Mouse (Mus musculus): Measurements from ENCODE around the gene Hoxc10. TPM values are rescaled to one million over a fixed set of nuclear protein-coding genes. Genes with fewer than 3 reads are reported as not detected.

Gene Hoxc10
- polyA plus RNA-seq, 1 experiment from 2014 or later: not detected

- no peak for ATAC-seq (ENCODE audit: low FRiP score)
- H3K4me3 ChIP-seq (ENCODE audit: low read depth, low read length): no peak within 1 kb of the TSS
- H3K9ac ChIP-seq (ENCODE audit: low read length): no peak within 1 kb of the TSS
- H3K36me3 ChIP-seq (ENCODE audit: control insufficient read depth, insufficient read depth, low read length): no peaks in the 10 kb centered on the region
- peaks cover 98% of the 10 kb centered on the region for H3K27me3 ChIP-seq (ENCODE audit: control insufficient read depth, insufficient read depth, low read length)
- no peak within 1 kb of the TSS for H3K4me2 ChIP-seq
- H3K27ac ChIP-seq (ENCODE audit: low read depth, low read length): no peak within 1 kb of the TSS
- WGBS: under 1% methylated on average over 56 of the region's 57 CpGs
- H3K4me1 ChIP-seq (ENCODE audit: control insufficient read depth, insufficient read depth, low read length): no peaks in the 10 kb centered on the region
- H3K9me3 ChIP-seq (ENCODE audit: control insufficient read depth, low read length): no peaks in the 10 kb centered on the region
- peak; percentile 96 for DNase-seq (ENCODE audit: low spot score, missing footprints)
Observed at GRCm38 (mm10) chr15:102954192-102955006, 12.2 kb upstream of the Hoxc10 start, which contains the start of gene Hoxc11. Gene Hoxc11, plus strand, starts transcription at chr15:102954427.

GRCm38 (mm10) chr15:102955007-102955382 is 11.6 kb upstream of the Hoxc10 start:
- Histone ChIP-seq H3K4me1 (ENCODE audit: control insufficient read depth, insufficient read depth, low read length) (no peaks in the 10 kb centered on the region), H3K27me3 (ENCODE audit: control insufficient read depth, insufficient read depth, low read length) (peaks cover 98% of the 10 kb centered on the region), H3K9ac (ENCODE audit: low read length) (no peak overlapping the region), H3K4me2 (no peak overlapping the region), H3K9me3 (ENCODE audit: control insufficient read depth, low read length) (no peaks in the 10 kb centered on the region), H3K36me3 (ENCODE audit: control insufficient read depth, insufficient read depth, low read length) (no peaks in the 10 kb centered on the region), H3K27ac (ENCODE audit: low read depth, low read length) (no peak overlapping the region), H3K4me3 (ENCODE audit: low read depth, low read length) (no peak overlapping the region)
- DNase-seq (ENCODE audit: low spot score, missing footprints) (no peak), ATAC-seq (ENCODE audit: low FRiP score) (no peak)
- under 1% methylated on average over 28 of the region's 28 CpGs for WGBS

GRCm38 (mm10) chr15:102955833-102956640 is 10.6 kb upstream of the Hoxc10 start:
- H3K27me3 ChIP-seq (ENCODE audit: control insufficient read depth, insufficient read depth, low read length): peaks cover 98% of the 10 kb centered on the region
- H3K4me1 ChIP-seq (ENCODE audit: control insufficient read depth, insufficient read depth, low read length): no peaks in the 10 kb centered on the region
- DNase-seq (ENCODE audit: low spot score, missing footprints) (peak; percentile 98), ATAC-seq (ENCODE audit: low FRiP score) (0 out of 2 replicates have a peak, but pooled peaks have one; percentile 40)
- no peak overlapping the region for H3K4me3 ChIP-seq (ENCODE audit: low read depth, low read length)
- H3K27ac ChIP-seq (ENCODE audit: low read depth, low read length): no peak overlapping the region
- under 1% methylated on average over 39 of the region's 40 CpGs for WGBS
- no peak overlapping the region for H3K4me2 ChIP-seq
- H3K36me3 ChIP-seq (ENCODE audit: control insufficient read depth, insufficient read depth, low read length): no peaks in the 10 kb centered on the region
- H3K9me3 ChIP-seq (ENCODE audit: control insufficient read depth, low read length): no peaks in the 10 kb centered on the region
- H3K9ac ChIP-seq (ENCODE audit: low read length): no peak overlapping the region

GRCm38 (mm10) chr15:102956906-102957305 is 9.7 kb upstream of the Hoxc10 start:
- no peak overlapping the region for H3K9ac ChIP-seq (ENCODE audit: low read length)
- 1% methylated on average over 12 of the region's 12 CpGs for WGBS

GRCm38 (mm10) chr15:102959663-102960191 is 6.9 kb upstream of the Hoxc10 start:
- H3K27ac ChIP-seq (ENCODE audit: low read depth, low read length): no peak overlapping the region
- ATAC-seq (ENCODE audit: low FRiP score): no peak
- no peaks in the 10 kb centered on the region for H3K9me3 ChIP-seq (ENCODE audit: control insufficient read depth, low read length)
- WGBS: under 1% methylated on average over 13 of the region's 13 CpGs
- no peak overlapping the region for H3K4me3 ChIP-seq (ENCODE audit: low read depth, low read length)
- peaks cover 97% of the 10 kb centered on the region for H3K27me3 ChIP-seq (ENCODE audit: control insufficient read depth, insufficient read depth, low read length)
- H3K4me2 ChIP-seq: no peak overlapping the region
- no peaks in the 10 kb centered on the region for H3K36me3 ChIP-seq (ENCODE audit: control insufficient read depth, insufficient read depth, low read length)
- H3K9ac ChIP-seq (ENCODE audit: low read length): no peak overlapping the region
- DNase-seq (ENCODE audit: low spot score, missing footprints): no peak
- H3K4me1 ChIP-seq (ENCODE audit: control insufficient read depth, insufficient read depth, low read length): no peaks in the 10 kb centered on the region

More at GRCm38 (mm10) chr15:102956906-102957305, 9.7 kb upstream of the Hoxc10 start:
- ATAC-seq (ENCODE audit: low FRiP score): no peak
- H3K4me1 ChIP-seq (ENCODE audit: control insufficient read depth, insufficient read depth, low read length): no peaks in the 10 kb centered on the region
- no peak for DNase-seq (ENCODE audit: low spot score, missing footprints)
- no peak overlapping the region for H3K27ac ChIP-seq (ENCODE audit: low read depth, low read length)
- no peaks in the 10 kb centered on the region for H3K9me3 ChIP-seq (ENCODE audit: control insufficient read depth, low read length)
- no peak overlapping the region for H3K4me3 ChIP-seq (ENCODE audit: low read depth, low read length)
- H3K36me3 ChIP-seq (ENCODE audit: control insufficient read depth, insufficient read depth, low read length): no peaks in the 10 kb centered on the region
- H3K27me3 ChIP-seq (ENCODE audit: control insufficient read depth, insufficient read depth, low read length): peaks cover 98% of the 10 kb centered on the region
- H3K4me2 ChIP-seq: no peak overlapping the region

GRCm38 (mm10) chr15:102961728-102962127 is 4.9 kb upstream of the Hoxc10 start:
- Histone ChIP-seq H3K4me2 (no peak overlapping the region), H3K4me1 (ENCODE audit: control insufficient read depth, insufficient read depth, low read length) (no peaks in the 10 kb centered on the region; the same call in 1 of the 2 replicates), H3K27me3 (ENCODE audit: control insufficient read depth, insufficient read depth, low read length) (peaks cover 97% of the 10 kb centered on the region), H3K36me3 (ENCODE audit: control insufficient read depth, insufficient read depth, low read length) (no peaks in the 10 kb centered on the region), H3K4me3 (ENCODE audit: low read depth, low read length) (no peak overlapping the region), H3K9ac (ENCODE audit: low read length) (no peak overlapping the region), H3K27ac (ENCODE audit: low read depth, low read length) (no peak overlapping the region), H3K9me3 (ENCODE audit: control insufficient read depth, low read length) (no peaks in the 10 kb centered on the region)
- DNase-seq (ENCODE audit: low spot score, missing footprints) (no peak), ATAC-seq (ENCODE audit: low FRiP score) (no peak)
- 3% methylated on average over 6 of the region's 6 CpGs for WGBS

- WGBS: 4% methylated on average over 13 of the region's 13 CpGs
- H3K4me1 ChIP-seq (ENCODE audit: control insufficient read depth, insufficient read depth, low read length): no peaks in the 10 kb centered on the region; the same call in 1 of the 2 replicates
- H3K36me3 ChIP-seq (ENCODE audit: control insufficient read depth, insufficient read depth, low read length): no peaks in the 10 kb centered on the region
- ATAC-seq (ENCODE audit: low FRiP score) (no peak), DNase-seq (ENCODE audit: low spot score, missing footprints) (peak; percentile 95)
- peaks cover 97% of the 10 kb centered on the region for H3K27me3 ChIP-seq (ENCODE audit: control insufficient read depth, insufficient read depth, low read length)
- H3K9ac ChIP-seq (ENCODE audit: low read length): no peak overlapping the region
- no peaks in the 10 kb centered on the region for H3K9me3 ChIP-seq (ENCODE audit: control insufficient read depth, low read length)
- H3K27ac ChIP-seq (ENCODE audit: low read depth, low read length): no peak overlapping the region
- no peak overlapping the region for H3K4me3 ChIP-seq (ENCODE audit: low read depth, low read length)
- no peak overlapping the region for H3K4me2 ChIP-seq
Observed at GRCm38 (mm10) chr15:102962492-102962891, 4.1 kb upstream of the Hoxc10 start.

- Histone ChIP-seq H3K27ac (ENCODE audit: low read depth, low read length) (no peak overlapping the region), H3K9me3 (ENCODE audit: control insufficient read depth, low read length) (no peaks in the 10 kb centered on the region), H3K9ac (ENCODE audit: low read length) (no peak overlapping the region), H3K4me1 (ENCODE audit: control insufficient read depth, insufficient read depth, low read length) (no peaks in the 10 kb centered on the region; the same call in 1 of the 2 replicates), H3K27me3 (ENCODE audit: control insufficient read depth, insufficient read depth, low read length) (peaks cover 96% of the 10 kb centered on the region), H3K36me3 (ENCODE audit: control insufficient read depth, insufficient read depth, low read length) (no peaks in the 10 kb centered on the region), H3K4me3 (ENCODE audit: low read depth, low read length) (no peak overlapping the region), H3K4me2 (no peak overlapping the region)
- ATAC-seq (ENCODE audit: low FRiP score): no peak
- DNase-seq (ENCODE audit: low spot score, missing footprints): no peak
- WGBS: 2% methylated on average over 8 of the region's 8 CpGs
Observed at GRCm38 (mm10) chr15:102963259-102963658, 3.3 kb upstream of the Hoxc10 start.

Measured in midbrain, embryonic 11.5 days (tissue).